Mouse (Mus musculus): ENCODE measurements around the gene Rfx7. TPM values are rescaled to one million over a fixed set of nuclear protein-coding genes. Genes with fewer than 3 reads are reported as not detected.
"Not testable (repeated sequence)": the region's sequence is repeated elsewhere in the genome, so short reads cannot be mapped to it uniquely, and the experiment has no call there.

Gene Rfx7
- polyA plus RNA-seq, 2 experiments: 14.1 to 14.2 TPM

DNA sequence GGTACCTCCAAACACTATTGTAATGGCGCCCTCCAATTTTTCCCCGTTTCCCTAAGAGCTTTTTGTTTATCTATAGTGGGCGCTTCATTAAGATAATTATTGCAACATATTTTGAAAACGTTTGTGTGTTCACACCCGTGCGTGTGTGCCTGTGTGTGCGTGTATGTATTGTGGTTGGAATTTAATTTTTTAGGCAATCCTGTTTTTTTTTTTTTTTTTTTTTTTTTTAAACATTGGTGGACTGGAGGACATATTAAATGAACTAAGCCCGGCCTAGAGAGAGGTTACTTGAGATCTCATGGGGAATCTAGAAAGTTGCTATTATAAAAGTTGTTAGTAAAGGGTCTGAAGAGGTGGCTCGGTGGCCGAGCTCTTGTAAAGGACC lies 131.5 kb downstream of the Rfx7 start:
- TF ChIP-seq POLR2A (IDR thresholded peaks at IDR 0.05; ENCODE audit: borderline replicate concordance, extremely low read depth, insufficient read depth, insufficient read length): no peak
- no peaks in the 10 kb centered on the region for H3K27me3 ChIP-seq (ENCODE audit: control insufficient read depth, insufficient read depth, low read length)
- WGBS: 5% methylated on average over 10 of the region's 10 CpGs
- peak overlapping the region; percentile 100 for H3K27ac ChIP-seq (replicated peaks; ENCODE audit: low read depth, low read length)
- DNase-seq (ENCODE audit: low spot score): no peak
- H3K4me2 ChIP-seq (replicated peaks; ENCODE audit: low read depth, low read length, severe bottlenecking): peak overlapping the region; percentile 81
- H3K4me1 ChIP-seq (ENCODE audit: control insufficient read depth, insufficient read depth, low read length): peaks cover 29% of the 10 kb centered on the region; the same call in 1 of the 2 replicates
- H3K4me3 ChIP-seq (replicated peaks; ENCODE audit: low read length): peak overlapping the region; percentile 96
- H3K36me3 ChIP-seq (ENCODE audit: control insufficient read depth, insufficient read depth, low read length): peaks cover 40% of the 10 kb centered on the region
- H3K9me3 ChIP-seq (ENCODE audit: control insufficient read depth, low read length): no peaks in the 10 kb centered on the region
- ATAC-seq (ENCODE audit: low FRiP score, low read depth): no peak
- H3K9ac ChIP-seq (ENCODE audit: low read depth, low read length, severe bottlenecking): peak overlapping the region; percentile 100

DNA sequence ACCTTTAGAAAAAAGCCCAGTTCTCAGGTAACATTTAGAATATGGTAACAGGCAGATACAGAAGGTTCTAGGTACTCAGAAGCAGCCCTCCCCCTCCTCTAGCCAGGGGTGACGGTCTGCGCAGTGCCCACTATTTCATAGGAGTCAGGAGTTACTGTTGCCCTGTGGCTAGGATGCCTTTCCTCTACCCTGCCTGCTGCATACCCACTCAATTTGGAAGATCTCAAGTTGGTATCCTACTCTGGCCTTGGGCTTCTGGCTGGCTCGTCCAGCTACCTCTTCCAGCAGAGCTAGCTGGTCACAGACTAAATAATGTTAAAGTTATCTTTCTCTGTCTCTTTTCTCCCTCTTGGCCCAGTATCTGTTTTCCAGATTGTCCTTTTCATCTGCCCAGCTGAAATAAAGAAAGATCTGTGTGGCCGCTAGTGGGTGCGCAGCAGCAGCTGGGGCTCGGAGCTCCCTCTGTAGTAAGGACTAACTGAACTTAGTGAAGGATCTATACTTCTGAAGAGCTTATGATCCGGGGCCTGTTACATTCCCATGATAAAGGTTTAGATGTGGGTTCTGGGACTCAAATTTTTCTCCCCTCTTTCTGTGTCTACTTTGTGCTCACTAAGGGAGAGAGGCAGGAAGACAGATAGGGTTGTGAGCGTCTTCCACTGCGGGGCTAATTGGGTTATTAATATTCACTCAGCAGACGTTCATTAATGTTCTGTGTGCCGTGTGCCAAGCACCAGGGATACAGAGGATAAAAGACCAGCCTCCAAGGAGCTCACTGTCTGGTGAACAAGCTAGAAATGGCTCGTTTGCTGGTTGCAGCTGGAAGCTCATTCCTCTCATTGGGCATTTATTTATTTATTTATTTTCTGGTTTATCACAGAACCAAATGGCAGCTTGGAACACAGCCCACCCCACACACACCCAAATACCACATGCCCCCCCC lies 132.6 kb downstream of the Rfx7 start:
- H3K9ac ChIP-seq (ENCODE audit: low read depth, low read length, severe bottlenecking): peak overlapping the region; percentile 100
- peak overlapping the region; percentile 40 for H3K27ac ChIP-seq (replicated peaks; ENCODE audit: low read depth, low read length)
- H3K4me2 ChIP-seq (replicated peaks; ENCODE audit: low read depth, low read length, severe bottlenecking): peak overlapping the region; percentile 81
- peaks cover 50% of the 10 kb centered on the region for H3K36me3 ChIP-seq (ENCODE audit: control insufficient read depth, insufficient read depth, low read length)
- H3K4me3 ChIP-seq (replicated peaks; ENCODE audit: low read length): peak overlapping the region; percentile 96
- H3K27me3 ChIP-seq (ENCODE audit: control insufficient read depth, insufficient read depth, low read length): no peaks in the 10 kb centered on the region
- no peak for ATAC-seq (ENCODE audit: low FRiP score, low read depth)
- 33% methylated on average over 12 of the region's 12 CpGs for WGBS
- DNase-seq (ENCODE audit: low spot score): no peak
- no peak for TF ChIP-seq POLR2A (IDR thresholded peaks at IDR 0.05; ENCODE audit: borderline replicate concordance, extremely low read depth, insufficient read depth, insufficient read length)
- peaks cover 32% of the 10 kb centered on the region for H3K4me1 ChIP-seq (ENCODE audit: control insufficient read depth, insufficient read depth, low read length)
- no peaks in the 10 kb centered on the region for H3K9me3 ChIP-seq (ENCODE audit: control insufficient read depth, low read length)

DNA sequence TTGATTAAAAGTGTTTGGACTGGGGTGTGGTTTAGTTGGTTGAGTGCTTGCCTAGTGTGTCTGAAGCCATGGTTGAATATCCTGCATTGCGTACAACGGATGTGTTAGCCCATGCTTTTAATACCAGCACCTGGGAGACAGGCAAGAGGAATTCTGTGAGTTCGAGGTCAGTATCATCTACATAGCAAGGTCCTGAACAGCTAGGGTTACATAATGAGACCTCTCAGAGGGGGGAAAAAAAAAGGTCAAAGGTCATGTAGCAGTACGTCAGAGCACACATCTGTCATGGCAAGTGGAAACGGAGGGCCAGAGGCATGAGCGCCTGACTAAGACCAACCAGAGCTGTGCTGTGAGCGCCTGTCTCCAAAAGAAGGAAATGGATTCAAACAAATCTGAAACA lies 133.5 kb downstream of the Rfx7 start:
- no peaks in the 10 kb centered on the region for H3K27me3 ChIP-seq (ENCODE audit: control insufficient read depth, insufficient read depth, low read length)
- no peak for TF ChIP-seq POLR2A (IDR thresholded peaks at IDR 0.05; ENCODE audit: borderline replicate concordance, extremely low read depth, insufficient read depth, insufficient read length)
- H3K9me3 ChIP-seq (ENCODE audit: control insufficient read depth, low read length): no peaks in the 10 kb centered on the region
- H3K4me2 ChIP-seq (replicated peaks; ENCODE audit: low read depth, low read length, severe bottlenecking): peak overlapping the region; percentile 81
- H3K27ac ChIP-seq (replicated peaks; ENCODE audit: low read depth, low read length): no peak overlapping the region
- H3K4me1 ChIP-seq (ENCODE audit: control insufficient read depth, insufficient read depth, low read length): peaks cover 32% of the 10 kb centered on the region
- peaks cover 57% of the 10 kb centered on the region for H3K36me3 ChIP-seq (ENCODE audit: control insufficient read depth, insufficient read depth, low read length)
- no peak for DNase-seq (ENCODE audit: low spot score)
- no peak for ATAC-seq (ENCODE audit: low FRiP score, low read depth)
- WGBS: 50% methylated on average over 7 of the region's 7 CpGs
- H3K9ac ChIP-seq (ENCODE audit: low read depth, low read length, severe bottlenecking): peak overlapping the region; percentile 100; the same call in 1 of the 2 replicates
- peak overlapping the region; percentile 96 for H3K4me3 ChIP-seq (replicated peaks; ENCODE audit: low read length)

DNA sequence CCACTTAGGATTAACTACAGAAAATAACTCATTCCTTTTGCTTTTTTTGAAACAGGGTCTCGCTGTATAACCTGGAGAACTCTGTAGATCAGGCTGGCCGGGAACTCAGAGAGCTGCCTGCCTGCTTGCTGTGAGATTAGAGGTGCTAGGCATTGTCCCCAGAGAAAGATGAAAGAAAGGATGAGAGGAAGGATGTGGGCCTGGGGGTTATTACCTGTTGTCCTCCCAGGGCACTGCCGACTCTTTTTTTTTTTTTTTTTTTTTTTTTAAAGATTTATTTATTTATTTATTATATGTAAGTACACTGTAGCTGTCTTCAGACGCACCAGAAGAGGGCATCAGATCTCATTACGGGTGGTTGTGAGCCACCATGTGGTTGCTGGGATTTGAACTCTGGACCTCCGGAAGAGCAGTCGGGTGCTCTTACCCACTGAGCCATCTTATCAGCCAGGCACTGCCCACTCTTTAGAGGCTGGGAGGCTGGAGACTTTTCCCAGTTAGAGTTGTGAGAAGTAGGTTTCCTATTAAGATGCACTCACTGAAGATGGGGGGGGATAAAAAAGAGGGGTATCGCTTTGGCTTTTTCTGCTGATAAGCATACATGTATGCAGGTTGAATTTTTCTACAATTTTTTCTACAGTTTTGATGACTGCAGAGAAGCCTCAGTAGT lies 134.4 kb downstream of the Rfx7 start:
- H3K27me3 ChIP-seq (ENCODE audit: control insufficient read depth, insufficient read depth, low read length); ATAC-seq (ENCODE audit: low FRiP score, low read depth); H3K9me3 ChIP-seq (ENCODE audit: control insufficient read depth, low read length); H3K27ac ChIP-seq (replicated peaks; ENCODE audit: low read depth, low read length); DNase-seq (ENCODE audit: low spot score); H3K4me3 ChIP-seq (replicated peaks; ENCODE audit: low read length); H3K9ac ChIP-seq (ENCODE audit: low read depth, low read length, severe bottlenecking): not testable (repeated sequence)
- WGBS: 83% methylated on average over 6 of the region's 8 CpGs
- peaks cover 63% of the 10 kb centered on the region for H3K36me3 ChIP-seq (ENCODE audit: control insufficient read depth, insufficient read depth, low read length)
- H3K4me1 ChIP-seq (ENCODE audit: control insufficient read depth, insufficient read depth, low read length): peaks cover 27% of the 10 kb centered on the region
- H3K4me2 ChIP-seq (replicated peaks; ENCODE audit: low read depth, low read length, severe bottlenecking): peak overlapping the region; percentile 7; the same call in 1 of the 2 replicates

DNA sequence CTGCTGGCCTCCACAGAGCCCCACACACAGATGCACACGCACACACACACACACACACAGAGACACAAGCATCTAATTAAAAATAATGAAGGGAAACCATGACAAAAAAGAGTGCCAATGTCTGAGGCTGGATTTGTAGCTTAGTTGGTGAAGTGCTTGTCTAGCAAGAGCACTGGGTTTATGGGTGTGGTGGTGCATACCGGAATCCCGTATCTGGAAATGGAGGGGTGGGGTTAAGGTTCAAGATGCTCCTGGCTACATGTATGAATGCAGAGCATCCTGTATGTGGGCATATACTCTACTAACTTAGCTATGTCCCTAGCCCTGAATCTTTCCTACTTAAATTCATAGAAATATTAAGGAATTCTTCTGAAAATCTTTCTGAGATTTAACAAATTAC lies 135.1 kb downstream of the Rfx7 start:
- Histone ChIP-seq H3K27me3 (ENCODE audit: control insufficient read depth, insufficient read depth, low read length) (no peaks in the 10 kb centered on the region), H3K4me2 (replicated peaks; ENCODE audit: low read depth, low read length, severe bottlenecking) (peak overlapping the region; percentile 7; the same call in 1 of the 2 replicates), H3K9me3 (ENCODE audit: control insufficient read depth, low read length) (no peaks in the 10 kb centered on the region), H3K27ac (replicated peaks; ENCODE audit: low read depth, low read length) (no peak overlapping the region), H3K4me3 (replicated peaks; ENCODE audit: low read length) (no peak overlapping the region), H3K36me3 (ENCODE audit: control insufficient read depth, insufficient read depth, low read length) (peaks cover 68% of the 10 kb centered on the region), H3K9ac (ENCODE audit: low read depth, low read length, severe bottlenecking) (no peak overlapping the region), H3K4me1 (ENCODE audit: control insufficient read depth, insufficient read depth, low read length) (peaks cover 27% of the 10 kb centered on the region)
- ATAC-seq (ENCODE audit: low FRiP score, low read depth) (no peak), DNase-seq (ENCODE audit: low spot score) (no peak)
- TF ChIP-seq POLR2A (IDR thresholded peaks at IDR 0.05; ENCODE audit: borderline replicate concordance, extremely low read depth, insufficient read depth, insufficient read length): no peak
- 73% methylated on average over 3 of the region's 3 CpGs for WGBS
